Mouse (Mus musculus): ENCODE data around the gene Zbtb12.

- TF ChIP-seq CTCF (IDR thresholded peaks at IDR 0.05; ENCODE audit: borderline replicate concordance, control insufficient read depth, extremely low read depth, insufficient read depth, low read length, poor library complexity) (no peak), POLR2A (IDR thresholded peaks at IDR 0.05; ENCODE audit: control insufficient read depth, extremely low read depth, insufficient read depth, low read length, poor library complexity) (no peak)
These were observed 48.2 kb downstream of the Zbtb12 start for GRCm38 (mm10) chr17:34927306-34928019.
